Mouse (Mus musculus) limb, embryonic 15.5 days (tissue): ENCODE data around the gene Rnf215. TPM values are rescaled to one million over a fixed set of nuclear protein-coding genes. Genes with fewer than 3 reads are reported as not detected.

ENCODE experiments used
- ATAC-seq: fragments of 200-750 bp; cut with Nextera tagmentation; 2 replicates; pipeline ENCODE4 v1.8.0; 2017; ENCODE audit warnings: low read depth, moderate TSS enrichment; ENCODE audit not compliant: insufficient number of reproducible peaks, low FRiP score, low TSS enrichment
- H3K27ac ChIP-seq: fragments of 300-500 bp; sonication (generic); 2 replicates; pipeline ENCODE4 v1.5.1; 2015; ENCODE audit warnings: moderate library complexity, mild to moderate bottlenecking, inconsistent platforms
- H3K27me3 ChIP-seq: fragments of 300-500 bp; sonication (generic); 2 replicates; pipeline ENCODE4 v1.6.1; 2015; ENCODE audit warnings: inconsistent platforms
- H3K36me3 ChIP-seq: fragments of 300-500 bp; sonication (generic); 2 replicates; pipeline ENCODE4 v1.6.1; 2015; ENCODE audit warnings: inconsistent platforms
- H3K4me1 ChIP-seq: fragments of 300-500 bp; sonication (generic); 2 replicates; pipeline ENCODE4 v1.6.1; 2015; ENCODE audit warnings: inconsistent platforms
- H3K4me2 ChIP-seq: fragments of 300-500 bp; sonication (generic); 2 replicates; pipeline ENCODE4 v1.6.1; 2015; ENCODE audit warnings: mild to moderate bottlenecking, inconsistent platforms
- H3K4me3 ChIP-seq: fragments of 300-500 bp; sonication (generic); 2 replicates; pipeline ENCODE4 v1.5.1; 2015; ENCODE audit warnings: mild to moderate bottlenecking, inconsistent platforms
- H3K9ac ChIP-seq: fragments of 300-500 bp; sonication (generic); 2 replicates; pipeline ENCODE4 v1.6.1; 2015; ENCODE audit warnings: inconsistent platforms
- H3K9me3 ChIP-seq: fragments of 300-500 bp; sonication (generic); 2 replicates; pipeline ENCODE4 v1.6.1; 2016; ENCODE audit warnings: inconsistent platforms
- WGBS: fragments of 180-500 bp; shearing (Covaris S2); methylation state at CpG from one replicate; pipeline ENCODE4 v1.1.7; 2015; 5-methylcytosine and 5-hydroxymethylcytosine counted together
- polyA plus RNA-seq: library from polyadenylated mRNA; unstranded; fragments of >200 nt; fragmentation: Nextera tagmentation; extraction: Ambion mirVana; gene quantifications from 2 replicates; pipeline ENCODE4 v1.2.1, GENCODE M21; 2015

Rnf215 gene
- polyA plus RNA-seq, 1 experiment from 2014 or later, result 35.5 TPM

- Histone ChIP-seq H3K4me1 (peaks cover 23% of the 10 kb centered on the region), H3K4me2 (no peak overlapping the region), H3K27ac (no peak overlapping the region), H3K36me3 (peaks cover 24% of the 10 kb centered on the region; the same call in 1 of the 2 replicates), H3K9ac (no peak overlapping the region), H3K9me3 (no peaks in the 10 kb centered on the region), H3K27me3 (no peaks in the 10 kb centered on the region), H3K4me3 (no peak overlapping the region)
- WGBS, result 49% methylated on average over 5 of the region's 5 CpGs
- ATAC-seq, result no peak
These were observed 20.6 kb downstream of the Rnf215 start for GRCm38 (mm10) chr11:4155641-4156040.

- H3K36me3 ChIP-seq, result peaks cover 18% of the 10 kb centered on the region; the same call in 1 of the 2 replicates
- H3K9me3 ChIP-seq, result no peaks in the 10 kb centered on the region
- H3K4me2 ChIP-seq, result peak overlapping the region; percentile 79; the same call in 1 of the 2 replicates
- no peak overlapping the region for H3K9ac ChIP-seq
- no peaks in the 10 kb centered on the region for H3K27me3 ChIP-seq
- no peak for ATAC-seq
- H3K4me3 ChIP-seq, result no peak overlapping the region
- H3K4me1 ChIP-seq, result peaks cover 36% of the 10 kb centered on the region
- no peak overlapping the region for H3K27ac ChIP-seq
- WGBS, result 73% methylated on average over 3 of the region's 3 CpGs
These were observed 23.7 kb downstream of the Rnf215 start for GRCm38 (mm10) chr11:4158676-4159075.

DNA sequence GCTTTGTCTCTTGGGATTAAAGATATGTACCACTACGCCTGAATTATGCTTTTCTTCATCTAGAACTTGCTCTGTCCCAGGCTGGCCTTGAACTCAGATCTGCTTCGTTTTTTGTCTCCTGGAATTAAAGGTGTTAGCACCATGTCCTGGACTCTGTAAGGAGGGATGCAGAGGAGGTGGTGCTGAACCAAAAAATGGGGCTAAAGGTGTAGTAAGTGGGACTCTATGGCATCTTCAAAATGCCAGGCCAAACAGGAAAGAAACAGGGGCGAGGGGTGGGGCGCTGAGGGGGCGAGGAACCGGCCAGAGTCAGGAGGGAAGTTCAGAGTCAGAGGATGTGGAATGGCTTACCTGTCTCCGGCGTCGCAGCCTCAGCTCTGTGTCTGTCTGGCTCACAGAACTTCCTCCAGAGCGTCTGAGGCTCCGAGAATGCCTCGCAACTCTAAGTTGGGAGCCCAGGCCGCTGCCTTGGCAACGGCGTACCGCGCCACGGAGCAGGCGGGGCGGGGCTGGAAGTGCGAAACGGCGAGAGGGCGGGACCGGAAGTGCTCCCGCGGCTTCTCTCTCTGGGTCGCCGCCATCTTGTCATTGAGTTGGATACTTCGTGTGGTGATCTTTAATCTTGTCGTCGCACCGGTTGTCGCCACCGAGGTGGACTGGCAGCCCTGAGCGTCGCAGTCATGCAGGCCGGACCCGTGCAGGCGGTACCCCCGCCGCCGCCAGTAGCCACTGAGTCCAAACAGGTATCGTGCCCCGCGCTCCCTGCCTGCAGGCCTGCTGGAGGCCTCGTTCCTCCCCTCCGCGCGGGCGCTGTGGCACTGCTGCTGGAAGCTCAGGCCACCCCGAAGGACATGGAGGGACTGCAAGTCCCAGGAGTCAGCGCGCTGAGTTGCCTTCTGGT, 25.1 kb downstream of the Rnf215 start, which contains the start of the genes Ccdc157 and Sf3a1:
Gene Ccdc157, minus strand, starts transcription at position 486 of the 901 bp plus-strand sequence.
Gene Sf3a1, plus strand, starts transcription at position 543 of the 901 bp plus-strand sequence.
- Histone ChIP-seq H3K36me3 (peaks cover 25% of the 10 kb centered on the region), H3K4me1 (peaks cover 41% of the 10 kb centered on the region), H3K27me3 (no peaks in the 10 kb centered on the region), H3K4me3 (peak within 1 kb of the TSS; percentile 90), H3K4me2 (peak within 1 kb of the TSS; percentile 79), H3K27ac (peak within 1 kb of the TSS; percentile 87), H3K9me3 (no peaks in the 10 kb centered on the region), H3K9ac (peak within 1 kb of the TSS; percentile 81)
- ATAC-seq, result peak; percentile 94
- WGBS, result 1% methylated on average over 54 of the region's 54 CpGs

DNA sequence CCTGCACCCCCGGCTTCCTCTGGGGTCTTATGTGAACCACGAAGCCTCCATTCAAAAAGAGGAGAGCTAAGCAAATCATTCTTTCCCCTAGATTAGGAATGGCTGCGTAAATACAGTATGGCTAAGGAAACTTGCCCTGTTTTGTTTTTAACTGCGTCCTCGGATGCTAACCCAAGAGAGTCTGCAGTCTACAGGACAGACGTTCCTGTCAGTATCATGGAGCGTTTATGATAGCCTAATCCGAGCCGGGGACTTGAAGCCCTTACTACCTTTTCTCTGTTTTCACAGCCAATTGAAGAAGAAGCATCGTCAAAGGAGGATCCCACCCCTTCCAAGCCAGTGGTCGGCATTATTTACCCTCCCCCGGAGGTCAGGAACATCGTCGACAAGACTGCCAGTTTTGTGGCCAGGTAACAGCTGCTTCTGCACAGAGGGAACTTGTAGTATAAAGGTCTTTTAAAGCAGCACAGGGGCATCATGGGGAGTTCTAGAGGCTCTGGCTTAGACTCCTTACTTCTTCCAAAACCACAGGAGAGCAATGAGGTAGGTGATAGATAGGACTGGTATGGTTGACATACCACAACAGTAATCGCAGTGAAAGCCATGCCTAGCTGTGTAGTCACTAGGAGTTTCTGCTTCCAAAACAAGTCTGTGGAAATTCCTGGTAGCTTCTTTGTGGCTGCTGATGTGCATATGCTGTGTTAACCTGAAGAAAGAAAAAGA, 25.9 kb downstream of the Rnf215 start:
- no peaks in the 10 kb centered on the region for H3K27me3 ChIP-seq
- H3K4me1 ChIP-seq, result peaks cover 41% of the 10 kb centered on the region
- peak overlapping the region; percentile 81 for H3K9ac ChIP-seq
- 5% methylated on average over 15 of the region's 15 CpGs for WGBS
- H3K36me3 ChIP-seq, result peaks cover 32% of the 10 kb centered on the region
- H3K4me2 ChIP-seq, result peak overlapping the region; percentile 79
- H3K27ac ChIP-seq, result peak overlapping the region; percentile 87
- peak overlapping the region; percentile 90 for H3K4me3 ChIP-seq
- no peaks in the 10 kb centered on the region for H3K9me3 ChIP-seq
- no peak for ATAC-seq

GRCm38 (mm10) chr11:4164701-4165100, 29.7 kb downstream of the Rnf215 start:
- WGBS, result 63% methylated on average over 2 of the region's 2 CpGs
- H3K27ac ChIP-seq, result no peak overlapping the region
- ATAC-seq, result no peak; the same call in 1 of the 2 replicates

DNA sequence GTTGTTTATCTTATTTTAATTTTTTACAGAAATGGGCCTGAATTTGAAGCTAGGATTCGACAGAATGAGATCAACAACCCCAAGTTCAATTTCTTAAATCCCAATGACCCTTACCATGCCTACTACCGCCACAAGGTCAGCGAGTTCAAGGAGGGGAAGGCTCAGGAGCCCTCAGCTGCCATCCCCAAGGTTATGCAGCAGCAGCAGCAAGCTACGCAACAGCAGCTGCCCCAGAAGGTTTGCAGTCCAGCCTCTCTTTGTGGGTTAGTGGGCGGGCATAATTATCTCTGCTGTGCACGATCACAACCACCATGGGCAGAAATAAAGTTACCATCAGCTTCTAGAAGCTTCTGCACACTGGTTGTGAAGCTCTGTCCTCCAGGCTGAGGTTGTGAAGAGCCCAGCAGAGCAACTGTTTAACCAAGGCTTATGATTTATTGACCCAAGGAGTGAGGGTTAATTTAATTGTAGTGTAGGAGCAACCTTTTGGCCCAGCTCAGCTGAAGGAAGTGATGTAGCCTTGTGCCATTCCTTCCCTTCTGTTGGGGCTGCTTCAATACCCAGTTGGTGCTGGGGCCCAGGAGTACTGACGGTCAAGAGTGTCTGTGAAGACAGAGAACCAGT, 31.6 kb downstream of the Rnf215 start:
- Histone ChIP-seq H3K4me3 (no peak overlapping the region), H3K27ac (no peak overlapping the region), H3K9me3 (no peaks in the 10 kb centered on the region), H3K4me2 (no peak overlapping the region), H3K27me3 (no peaks in the 10 kb centered on the region), H3K36me3 (peaks cover 87% of the 10 kb centered on the region), H3K4me1 (peaks cover 11% of the 10 kb centered on the region), H3K9ac (no peak overlapping the region)
- 89% methylated on average over 7 of the region's 7 CpGs for WGBS
- no peak for ATAC-seq

More at GRCm38 (mm10) chr11:4164701-4165100, 29.7 kb downstream of the Rnf215 start:
- Histone ChIP-seq H3K4me3 (no peak overlapping the region), H3K4me2 (no peak overlapping the region), H3K27me3 (no peaks in the 10 kb centered on the region), H3K9me3 (no peaks in the 10 kb centered on the region), H3K36me3 (peaks cover 68% of the 10 kb centered on the region), H3K9ac (no peak overlapping the region), H3K4me1 (peaks cover 22% of the 10 kb centered on the region)

DNA sequence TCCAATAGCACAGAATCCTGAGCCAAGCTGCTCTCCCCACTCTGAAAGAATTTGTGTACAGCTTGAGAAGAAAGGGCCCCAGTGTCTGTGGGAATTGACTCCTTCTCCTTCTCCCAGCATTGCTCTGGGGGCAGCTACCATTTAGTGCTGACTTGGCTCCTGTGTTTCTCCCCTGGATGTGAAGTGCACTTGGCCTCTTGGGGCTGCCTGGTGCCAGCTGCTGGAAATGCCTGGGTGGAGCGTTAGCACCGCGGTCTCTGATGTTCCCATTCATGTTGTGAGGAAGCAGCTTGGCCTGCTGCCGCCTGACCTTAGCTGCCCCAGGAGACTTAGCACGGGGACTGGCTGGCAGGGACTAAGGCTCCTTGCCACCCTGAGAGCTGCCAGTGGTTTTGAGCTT, 39.6 kb downstream of the Rnf215 start:
- peaks cover 98% of the 10 kb centered on the region for H3K36me3 ChIP-seq
- no peaks in the 10 kb centered on the region for H3K27me3 ChIP-seq
- H3K4me1 ChIP-seq, result no peaks in the 10 kb centered on the region
- no peak overlapping the region for H3K4me3 ChIP-seq
- no peak overlapping the region for H3K4me2 ChIP-seq
- no peak overlapping the region for H3K9ac ChIP-seq
- no peaks in the 10 kb centered on the region for H3K9me3 ChIP-seq
- H3K27ac ChIP-seq, result no peak overlapping the region
- ATAC-seq, result no peak
- WGBS, result 85% methylated on average over 5 of the region's 5 CpGs

- ATAC-seq, result no peak
- 74% methylated on average over 4 of the region's 4 CpGs for WGBS
- Histone ChIP-seq H3K4me3 (no peak overlapping the region), H3K9me3 (no peaks in the 10 kb centered on the region), H3K4me1 (no peaks in the 10 kb centered on the region), H3K27ac (no peak overlapping the region), H3K9ac (no peak overlapping the region), H3K27me3 (no peaks in the 10 kb centered on the region), H3K36me3 (peaks cover 99% of the 10 kb centered on the region), H3K4me2 (no peak overlapping the region)
These were observed 42.7 kb downstream of the Rnf215 start for GRCm38 (mm10) chr11:4177716-4178115.

GRCm38 (mm10) chr11:4182061-4182460, 47.1 kb downstream of the Rnf215 start:
- H3K4me2 ChIP-seq, result no peak overlapping the region
- H3K27me3 ChIP-seq, result no peaks in the 10 kb centered on the region
- WGBS, result 34% methylated on average over 1 of the region's 1 CpGs
- peaks cover 3% of the 10 kb centered on the region; the same call in 1 of the 2 replicates for H3K4me1 ChIP-seq
- no peak for ATAC-seq
- no peak overlapping the region for H3K9ac ChIP-seq
- H3K36me3 ChIP-seq, result peaks cover 61% of the 10 kb centered on the region
- H3K4me3 ChIP-seq, result no peak overlapping the region
- H3K27ac ChIP-seq, result no peak overlapping the region
- H3K9me3 ChIP-seq, result no peaks in the 10 kb centered on the region

- Histone ChIP-seq H3K36me3 (peaks cover 47% of the 10 kb centered on the region), H3K4me1 (peaks cover 17% of the 10 kb centered on the region), H3K4me3 (no peak overlapping the region), H3K9me3 (no peaks in the 10 kb centered on the region), H3K9ac (no peak overlapping the region), H3K27ac (no peak overlapping the region), H3K4me2 (no peak overlapping the region), H3K27me3 (no peaks in the 10 kb centered on the region)
- no peak for ATAC-seq
These were observed 48.5 kb downstream of the Rnf215 start for GRCm38 (mm10) chr11:4183511-4183910.

DNA sequence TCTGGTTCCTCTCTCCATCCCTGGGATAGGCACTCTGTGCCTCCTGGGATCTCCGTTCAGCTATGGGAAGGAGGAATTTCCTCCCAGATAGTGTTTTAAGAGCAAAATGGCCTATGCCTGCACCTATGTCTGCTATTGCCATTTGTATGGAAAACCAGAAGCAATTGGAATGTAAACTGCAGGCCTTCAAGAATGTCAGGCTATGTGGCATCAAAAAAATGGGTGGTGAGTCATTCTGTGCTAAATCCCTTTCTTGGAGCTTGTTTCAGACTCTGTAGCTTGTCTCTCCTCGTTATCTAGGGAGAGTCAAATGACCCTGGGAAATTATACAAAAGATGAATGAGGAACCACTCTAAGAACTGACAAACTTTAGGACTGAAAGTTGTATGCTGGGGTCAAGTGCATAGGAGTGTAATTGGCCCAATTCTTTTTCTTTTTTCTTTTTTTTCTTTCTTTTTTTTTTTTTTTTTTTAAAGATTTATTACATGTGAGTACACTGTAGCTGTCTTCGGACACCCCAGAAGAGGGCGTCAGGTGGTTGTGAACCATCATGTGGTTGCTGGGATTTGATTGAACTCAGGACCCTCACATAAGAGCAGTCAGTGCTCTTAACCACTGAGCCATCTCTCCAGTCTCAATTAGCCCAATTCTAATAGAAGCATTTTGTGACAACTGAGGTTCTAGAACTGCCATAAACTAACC, 49.4 kb downstream of the Rnf215 start:
- WGBS, result 50% methylated on average over 4 of the region's 4 CpGs
- ATAC-seq, result no peak
- Histone ChIP-seq H3K36me3 (peaks cover 38% of the 10 kb centered on the region), H3K4me1 (peaks cover 22% of the 10 kb centered on the region), H3K4me2 (no peak overlapping the region), H3K27me3 (no peaks in the 10 kb centered on the region), H3K9ac (no peak overlapping the region), H3K27ac (peak overlapping the region; percentile 17; the same call in 1 of the 2 replicates), H3K4me3 (no peak overlapping the region), H3K9me3 (no peaks in the 10 kb centered on the region)
